Mouse (Mus musculus) ES-E14 (cell line): Measurements from ENCODE around the gene Fam19a5. TPM values are rescaled to one million over a fixed set of nuclear protein-coding genes. Genes with fewer than 3 reads are reported as not detected.

Source experiments
- DNase-seq: peaks from one replicate; pipeline ENCODE4 v3.0.0-alpha.2; 2013; ENCODE audit warnings: low read depth, low spot score
- H3K27ac ChIP-seq: 2 replicates; pipeline ENCODE4 v1.5.1; 2012; ENCODE audit warnings: low read depth, mild to moderate bottlenecking, low read length, moderate library complexity, mixed read lengths; ENCODE audit not compliant: poor library complexity, insufficient read depth, severe bottlenecking
- H3K36me3 ChIP-seq: 2 replicates; pipeline ENCODE4 v1.6.1; 2012; ENCODE audit warnings: mild to moderate bottlenecking, low read length, moderate library complexity, mixed read lengths; ENCODE audit not compliant: control insufficient read depth, poor library complexity, insufficient read depth, severe bottlenecking
- H3K4me1 ChIP-seq, 2 experiments: fragments of 150-350 bp in 1 of 2; sonication (generic) in 1 of 2; 2 replicates each; pipeline ENCODE4 v1.6.1; 2012; ENCODE audit warnings: low read length in 2 of 2, mild to moderate bottlenecking in 1 of 2, mixed read lengths in 1 of 2; ENCODE audit not compliant: control insufficient read depth in 2 of 2, insufficient read depth in 2 of 2, poor library complexity in 1 of 2
- H3K4me3 ChIP-seq, 2 experiments: fragments of 150-350 bp in 1 of 2; sonication (generic) in 1 of 2; 2 replicates each; pipeline ENCODE4 v1.5.1; 2012; ENCODE audit warnings: low read length in 2 of 2, low read depth in 1 of 2, mild to moderate bottlenecking in 1 of 2, mixed read lengths in 1 of 2; ENCODE audit not compliant: insufficient read depth in 1 of 2, poor library complexity in 1 of 2, severe bottlenecking in 1 of 2
- H3K9ac ChIP-seq: 2 replicates; pipeline ENCODE4 v1.6.1; 2012; ENCODE audit warnings: low read depth, mild to moderate bottlenecking, low read length, mixed read lengths; ENCODE audit not compliant: poor library complexity, insufficient read depth, severe bottlenecking
- H3K9me3 ChIP-seq: fragments of 150-350 bp; sonication (generic); 2 replicates; pipeline ENCODE4 v1.6.1; 2012; ENCODE audit warnings: low read depth, mild to moderate bottlenecking, low read length; ENCODE audit not compliant: control insufficient read depth, insufficient read depth
- CHD2 ChIP-seq: IDR thresholded peaks from 2 replicates; pipeline ENCODE4 v1.6.1; 2014; ENCODE audit warnings: mild to moderate bottlenecking, low read depth, low read length, inconsistent platforms
- HCFC1 ChIP-seq: IDR thresholded peaks from 2 replicates; pipeline ENCODE4 v1.6.1; 2012; ENCODE audit warnings: low read length, inconsistent platforms, borderline replicate concordance; ENCODE audit not compliant: insufficient read depth
- MAFK ChIP-seq: IDR thresholded peaks from 2 replicates; pipeline ENCODE4 v1.6.1; 2014; ENCODE audit warnings: mild to moderate bottlenecking, low read depth, low read length, inconsistent platforms; ENCODE audit not compliant: insufficient read depth
- ZC3H11A ChIP-seq: IDR thresholded peaks from 2 replicates; pipeline ENCODE4 v1.6.1; 2012; ENCODE audit warnings: low read depth, mild to moderate bottlenecking, inconsistent platforms, low read length, borderline replicate concordance
- ZNF384 ChIP-seq: IDR thresholded peaks from 2 replicates; pipeline ENCODE4 v1.6.1; 2012; ENCODE audit warnings: low read depth, low read length, inconsistent platforms
- in situ Hi-C, 2 experiments: fragments of 600-800 bp; cut with MboI; formaldehyde crosslinking; loops; one replicate each; pipeline ENCODE4 v1.15.1; 2025; ENCODE audit warnings: low sequenced_read_pairs in 2 of 2, inconsistent platforms in 1 of 2; ENCODE audit not compliant: unreplicated experiment in 2 of 2
- total RNA-seq: library from RNA; depleted of rRNA; stranded (reverse); fragments of 300-350 nt; gene quantifications from 2 replicates; pipeline ENCODE4 v1.2.3, GENCODE M21; 2012

The Fam19a5 gene
- total RNA-seq, 1 experiment = 4.6 TPM

GRCm38 (mm10) chr15:87659729-87660128, 115.6 kb downstream of the Fam19a5 start:
- Histone ChIP-seq H3K4me3 (no peak overlapping the region), H3K36me3 (no peaks in the 10 kb centered on the region), H3K9ac (no peak overlapping the region), H3K9me3 (no peaks in the 10 kb centered on the region), H3K4me1 (no peaks in the 10 kb centered on the region), H3K27ac (no peak overlapping the region)
- TF ChIP-seq ZC3H11A = no peak
- TF ChIP-seq MAFK = no peak
- no peak for DNase-seq
- in situ Hi-C loops = no loop called here

DNA sequence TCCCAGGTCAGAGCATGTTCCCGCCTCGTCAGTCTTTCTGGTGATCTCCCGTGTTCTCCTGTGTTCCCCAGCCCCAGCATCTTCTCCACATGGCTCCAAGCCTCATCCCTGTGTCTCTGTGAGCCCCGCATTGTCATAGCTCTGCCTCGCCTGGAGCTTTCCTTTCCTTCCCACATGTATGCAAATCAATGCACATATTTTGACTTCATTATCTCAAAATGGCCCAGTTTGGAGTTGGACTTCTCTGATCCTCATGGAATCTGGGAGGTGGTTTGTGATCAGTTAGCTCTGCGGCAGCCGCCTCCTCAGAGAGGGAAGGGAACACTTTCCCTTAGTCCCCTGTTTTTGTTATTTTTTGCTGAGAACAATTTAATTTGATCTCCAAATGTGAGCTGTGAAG, 117.9 kb downstream of the Fam19a5 start:
- TF ChIP-seq ZNF384 (no peak), MAFK (no peak), CHD2 (no peak), HCFC1 (no peak), ZC3H11A (no peak)
- no peaks in the 10 kb centered on the region for H3K9me3 ChIP-seq
- no peak overlapping the region for H3K27ac ChIP-seq
- no peaks in the 10 kb centered on the region for H3K4me1 ChIP-seq
- no peak overlapping the region for H3K9ac ChIP-seq
- in situ Hi-C loops = no loop called here
- H3K4me3 ChIP-seq = no peak overlapping the region
- H3K36me3 ChIP-seq = no peaks in the 10 kb centered on the region
- DNase-seq = no peak

DNA sequence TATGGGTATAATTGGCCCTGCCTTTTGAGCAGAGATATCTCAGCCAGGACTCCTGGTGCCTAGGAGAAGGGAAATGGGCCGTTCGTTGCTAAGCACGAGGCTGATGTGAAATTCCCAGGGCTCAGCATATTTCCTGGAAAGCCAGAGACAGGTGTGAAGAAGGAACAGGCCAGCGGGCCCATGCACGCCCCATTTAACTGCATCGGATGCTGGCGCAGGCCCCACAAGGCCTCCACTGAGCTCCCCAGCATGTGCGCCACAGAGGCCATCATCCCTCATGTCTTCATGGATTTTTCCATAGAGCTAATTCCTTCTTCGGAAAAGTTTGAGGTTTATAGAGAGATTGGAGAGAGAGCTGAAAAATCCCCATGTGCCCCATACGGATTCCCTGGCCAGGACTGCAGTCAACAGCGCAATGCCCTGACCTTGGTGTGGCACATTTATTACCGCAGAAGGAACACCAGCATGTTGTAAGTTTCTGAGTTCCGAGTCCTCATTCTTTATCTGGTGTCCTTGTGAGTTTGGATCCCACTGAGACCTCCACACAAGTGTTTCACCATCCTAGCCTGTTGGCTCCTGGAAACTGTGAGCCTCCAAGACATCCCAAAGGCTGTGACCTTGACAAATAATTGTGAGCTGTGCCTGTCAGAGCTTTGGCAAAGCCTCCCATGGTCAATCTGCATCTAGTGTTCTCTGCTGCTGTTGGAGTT, 122.1 kb downstream of the Fam19a5 start:
- Histone ChIP-seq H3K9me3 (no peaks in the 10 kb centered on the region), H3K27ac (no peak overlapping the region), H3K4me1 (no peaks in the 10 kb centered on the region), H3K9ac (no peak overlapping the region), H3K4me3 (no peak overlapping the region), H3K36me3 (no peaks in the 10 kb centered on the region)
- in situ Hi-C loops = no loop called here
- TF ChIP-seq ZC3H11A (no peak), HCFC1 (no peak), ZNF384 (no peak), MAFK (no peak), CHD2 (no peak)
- DNase-seq = no peak

GRCm38 (mm10) chr15:87667416-87667815, 123.3 kb downstream of the Fam19a5 start:
- DNase-seq = no peak
- no peaks in the 10 kb centered on the region for H3K9me3 ChIP-seq
- H3K27ac ChIP-seq = no peak overlapping the region
- H3K36me3 ChIP-seq = no peaks in the 10 kb centered on the region
- no peak for TF ChIP-seq ZNF384
- no peak for TF ChIP-seq MAFK
- no peak for TF ChIP-seq CHD2
- TF ChIP-seq HCFC1 = no peak
- TF ChIP-seq ZC3H11A = no peak
- H3K4me1 ChIP-seq = no peaks in the 10 kb centered on the region
- H3K9ac ChIP-seq = no peak overlapping the region
- no peak overlapping the region for H3K4me3 ChIP-seq
- in situ Hi-C loops = no loop called here

GRCm38 (mm10) chr15:87668112-87668511, 124.0 kb downstream of the Fam19a5 start:
- TF ChIP-seq ZNF384 (no peak), MAFK (no peak), CHD2 (no peak), ZC3H11A (no peak), HCFC1 (no peak)
- no peak for DNase-seq
- H3K9ac ChIP-seq = no peak overlapping the region

More at GRCm38 (mm10) chr15:87668112-87668511, 124.0 kb downstream of the Fam19a5 start:
- in situ Hi-C loops = no loop called here
- no peaks in the 10 kb centered on the region for H3K4me1 ChIP-seq
- no peaks in the 10 kb centered on the region for H3K36me3 ChIP-seq
- H3K9me3 ChIP-seq = no peaks in the 10 kb centered on the region
- no peak overlapping the region for H3K4me3 ChIP-seq
- H3K27ac ChIP-seq = no peak overlapping the region
